Mouse (Mus musculus) lung, adult 10 weeks (tissue): ENCODE measurements around the gene Lmo7. TPM values are rescaled to one million over a fixed set of nuclear protein-coding genes. Genes with fewer than 3 reads are reported as not detected.

Source experiments
- polyA plus RNA-seq: library from polyadenylated mRNA; stranded (reverse); fragments of 350-450 nt; fragmentation: Illumina TruSeq; extraction: RNeasy Lipid Tissue Mini Kit (QIAGEN cat#74804); gene quantifications from one replicate; pipeline ENCODE4 v1.2.3, GENCODE M21; 2014; ENCODE audit warnings: low read depth, low replicate concordance; ENCODE audit not compliant: insufficient read depth

The Lmo7 gene
- polyA plus RNA-seq = 78.6 TPM

DNA sequence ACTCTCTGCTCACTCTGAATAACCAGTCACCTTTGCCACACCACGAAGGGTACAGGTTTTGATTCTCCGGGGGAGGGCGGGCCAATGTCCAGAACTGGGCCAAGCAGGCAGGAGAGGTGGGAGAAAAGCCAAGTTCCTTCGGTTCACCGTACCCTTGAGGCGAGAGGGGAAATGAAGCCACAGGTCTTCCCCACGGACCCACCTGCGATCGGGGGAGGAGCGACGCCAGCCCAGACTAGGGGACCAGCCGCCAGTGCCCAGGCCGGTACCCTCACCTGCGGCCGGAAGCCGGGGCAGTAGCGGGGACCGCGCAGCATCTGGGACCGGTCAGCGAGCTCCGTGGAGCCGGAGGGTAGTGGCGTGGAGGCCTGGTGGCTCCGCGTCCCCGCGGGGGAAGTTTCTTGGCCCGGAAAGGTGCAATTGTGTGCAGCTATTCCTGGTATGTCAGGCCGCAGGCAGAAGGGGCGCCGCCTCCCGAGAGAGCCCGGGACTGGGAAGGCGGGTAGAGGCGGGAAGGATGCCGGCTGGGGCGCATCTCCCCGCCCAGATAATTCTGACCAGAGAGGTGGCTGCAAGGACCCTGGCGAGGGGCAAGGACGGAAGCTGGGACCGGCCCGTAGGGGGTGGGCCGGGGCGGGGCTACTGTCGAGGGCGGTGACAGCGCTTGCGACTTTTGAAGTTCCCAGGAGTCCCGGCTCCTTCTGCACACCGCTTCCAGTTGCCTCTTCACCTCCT is at the start of gene Lmo7, which contains the start of gene Gm9922:
Lmo7 (plus strand) TSS at position 721 of the 735 bp plus-strand sequence.
Gm9922 (minus strand) TSS at position 578 of the 735 bp plus-strand sequence.

Other genes starting within 250 kb of the Lmo7 start
- gene Tbc1d4, start 120.8 kb upstream of the Lmo7 start, polyA plus RNA-seq = 7.5 TPM
- 64.2 TPM for gene Commd6, start 89.3 kb upstream of the Lmo7 start, polyA plus RNA-seq
- gene Uchl3, start 76.0 kb upstream of the Lmo7 start, polyA plus RNA-seq = 28.3 TPM
- gene Gm9922, start 143 bp upstream of the Lmo7 start, polyA plus RNA-seq = 1.4 TPM